Mouse (Mus musculus) gastrocnemius, postnatal 4 days (tissue): ENCODE data around the gene Slc4a4. TPM values are rescaled to one million over a fixed set of nuclear protein-coding genes. Genes with fewer than 3 reads are reported as not detected.
"Not testable (repeated sequence)": the region's sequence is repeated elsewhere in the genome, so short reads cannot be mapped to it uniquely, and the experiment has no call there.

Experiments used
- DNase-seq, 2 experiments: peaks; one replicate each; pipeline ENCODE4 v3.0.0; 2021 to 2022; ENCODE audit warnings: low spot score in 2 of 2, mixed read lengths in 2 of 2
- total RNA-seq, 2 experiments: library from RNA; stranded (reverse); gene quantifications; 2 replicates each; pipeline ENCODE4 v1.2.3; 2021

Slc4a4 gene
- total RNA-seq, 2 experiments from 2014 or later: 12.1 to 17.8 TPM

- no peak for DNase-seq
These were observed 72.3 kb downstream of the Slc4a4 start for GRCm38 (mm10) chr5:88958966-88959365.

- DNase-seq: no peak
These were observed 72.8 kb downstream of the Slc4a4 start for GRCm38 (mm10) chr5:88959412-88959811.

- DNase-seq: no peak
These were observed 73.9 kb downstream of the Slc4a4 start for GRCm38 (mm10) chr5:88960342-88961105.

GRCm38 (mm10) chr5:88961351-88961761 lies 74.7 kb downstream of the Slc4a4 start:
- DNase-seq: no peak

GRCm38 (mm10) chr5:88964685-88965290 lies 78.2 kb downstream of the Slc4a4 start:
- DNase-seq: no peak

- no peak for DNase-seq
These were observed 79.9 kb downstream of the Slc4a4 start for GRCm38 (mm10) chr5:88966507-88966906.

- DNase-seq: no peak
These were observed 82.5 kb downstream of the Slc4a4 start for GRCm38 (mm10) chr5:88968923-88969639.

- no peak for DNase-seq
These were observed 84.9 kb downstream of the Slc4a4 start for GRCm38 (mm10) chr5:88971554-88971953.

- no peak for DNase-seq
These were observed 85.7 kb downstream of the Slc4a4 start for GRCm38 (mm10) chr5:88972277-88972676.

GRCm38 (mm10) chr5:88973130-88973529 lies 86.5 kb downstream of the Slc4a4 start:
- DNase-seq: no peak

- DNase-seq: no peak
These were observed 89.1 kb downstream of the Slc4a4 start for GRCm38 (mm10) chr5:88975694-88976093.

- no peak for DNase-seq
These were observed 89.8 kb downstream of the Slc4a4 start for GRCm38 (mm10) chr5:88976428-88976827.

- no peak for DNase-seq
These were observed 94.1 kb downstream of the Slc4a4 start for GRCm38 (mm10) chr5:88980740-88981139.

- no peak for DNase-seq
These were observed 94.8 kb downstream of the Slc4a4 start for GRCm38 (mm10) chr5:88981243-88982014.

- DNase-seq: no peak
These were observed 95.6 kb downstream of the Slc4a4 start for GRCm38 (mm10) chr5:88982040-88982736.

- no peak for DNase-seq
These were observed 96.6 kb downstream of the Slc4a4 start for GRCm38 (mm10) chr5:88983170-88983569.

GRCm38 (mm10) chr5:88983652-88984051 lies 97.0 kb downstream of the Slc4a4 start:
- DNase-seq: no peak

GRCm38 (mm10) chr5:88989018-88989417 lies 102.4 kb downstream of the Slc4a4 start:
- DNase-seq: no peak

GRCm38 (mm10) chr5:88990196-88990747 lies 103.7 kb downstream of the Slc4a4 start:
- DNase-seq: no peak

- not testable (repeated sequence) for DNase-seq
These were observed 104.7 kb downstream of the Slc4a4 start for GRCm38 (mm10) chr5:88991309-88991708.
